Mouse (Mus musculus) stomach, embryonic 14.5 days (tissue): ENCODE data around the gene Ubap1l. TPM values are rescaled to one million over a fixed set of nuclear protein-coding genes. Genes with fewer than 3 reads are reported as not detected.
"Not testable (repeated sequence)": the region's sequence is repeated elsewhere in the genome, so short reads cannot be mapped to it uniquely, and the experiment has no call there.

Experiments used
- ATAC-seq: fragments of 200-750 bp; cut with Nextera tagmentation; 2 replicates; pipeline ENCODE4 v1.8.0; 2017; ENCODE audit warnings: low read depth, moderate TSS enrichment; ENCODE audit not compliant: insufficient number of reproducible peaks, insufficient read depth, low FRiP score
- H3K27ac ChIP-seq: fragments of 300-500 bp; sonication (generic); 2 replicates; pipeline ENCODE4 v1.5.1; 2014; ENCODE audit warnings: mild to moderate bottlenecking, low read length, moderate library complexity, mixed read lengths
- H3K27me3 ChIP-seq: fragments of 300-500 bp; sonication (generic); 2 replicates; pipeline ENCODE4 v1.6.1; 2014; ENCODE audit warnings: low read length, control low read depth, mixed read lengths; ENCODE audit not compliant: control insufficient read depth, insufficient read depth
- H3K36me3 ChIP-seq: fragments of 300-500 bp; sonication (generic); 2 replicates; pipeline ENCODE4 v1.6.1; 2014; ENCODE audit warnings: mild to moderate bottlenecking, control low read depth, low read length, moderate library complexity, mixed read lengths; ENCODE audit not compliant: control insufficient read depth, insufficient read depth
- H3K4me1 ChIP-seq: fragments of 300-500 bp; sonication (generic); 2 replicates; pipeline ENCODE4 v1.6.1; 2014; ENCODE audit warnings: low read length, control low read depth, mixed read lengths; ENCODE audit not compliant: control insufficient read depth, insufficient read depth
- H3K4me2 ChIP-seq: fragments of 300-500 bp; sonication (generic); replicated peaks from 2 replicates; pipeline ENCODE4 v1.6.1; 2014; ENCODE audit warnings: low read depth, low read length, control low read depth
- H3K4me3 ChIP-seq: fragments of 300-500 bp; sonication (generic); 2 replicates; pipeline ENCODE4 v1.5.1; 2014; ENCODE audit warnings: low read depth, low read length, control low read depth
- H3K9ac ChIP-seq: fragments of 300-500 bp; sonication (generic); replicated peaks from 2 replicates; pipeline ENCODE4 v1.6.1; 2014; ENCODE audit warnings: low read depth, mild to moderate bottlenecking, control low read depth, low read length, moderate library complexity, mixed read lengths
- H3K9me3 ChIP-seq: fragments of 300-500 bp; sonication (generic); 2 replicates; pipeline ENCODE4 v1.6.1; 2016; ENCODE audit warnings: low read depth, low read length, control low read depth; ENCODE audit not compliant: control insufficient read depth
- WGBS: fragments of 180-500 bp; shearing (Covaris S2); extraction: QIAGEN DNeasy Blood & Tissue Kit; methylation state at CpG from one replicate; pipeline ENCODE4 v1.1.7; 2014; 5-methylcytosine and 5-hydroxymethylcytosine counted together
- polyA plus RNA-seq: library from polyadenylated mRNA; unstranded; fragments of >200 nt; fragmentation: Nextera tagmentation; extraction: Ambion mirVana; gene quantifications from 2 replicates; pipeline ENCODE4 v1.2.1, GENCODE M21; 2014

Gene Ubap1l
- polyA plus RNA-seq, 1 experiment from 2014 or later, result 0.77 TPM

DNA sequence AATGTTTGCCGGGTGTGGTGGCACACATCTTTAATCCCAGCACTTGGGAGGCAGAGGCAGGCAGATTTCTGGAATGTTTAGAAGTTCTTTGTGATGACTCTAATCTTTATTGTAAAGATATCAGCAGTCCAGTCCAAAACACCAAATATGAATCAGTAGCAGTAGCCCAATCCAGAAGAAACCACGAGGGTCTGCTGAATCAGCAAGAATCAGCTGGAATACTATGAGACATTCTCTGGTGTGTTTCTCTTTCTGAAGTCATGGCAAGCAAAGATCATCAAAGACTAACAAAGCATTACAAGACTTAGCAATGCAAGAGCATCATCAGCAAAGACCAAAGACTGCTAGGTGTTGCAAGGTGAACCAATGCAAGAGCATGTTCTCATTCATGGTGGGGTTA lies 20.4 kb upstream of the Ubap1l start:
- Histone ChIP-seq H3K9me3 (peaks cover 5% of the 10 kb centered on the region; the same call in 1 of the 2 replicates), H3K27me3 (no peaks in the 10 kb centered on the region), H3K27ac (no peak overlapping the region), H3K4me2 (no peak overlapping the region), H3K36me3 (no peaks in the 10 kb centered on the region), H3K4me1 (no peaks in the 10 kb centered on the region), H3K9ac (no peak overlapping the region), H3K4me3 (no peak overlapping the region)
- no peak for ATAC-seq
- WGBS, result 90% methylated on average over 2 of the region's 2 CpGs

DNA sequence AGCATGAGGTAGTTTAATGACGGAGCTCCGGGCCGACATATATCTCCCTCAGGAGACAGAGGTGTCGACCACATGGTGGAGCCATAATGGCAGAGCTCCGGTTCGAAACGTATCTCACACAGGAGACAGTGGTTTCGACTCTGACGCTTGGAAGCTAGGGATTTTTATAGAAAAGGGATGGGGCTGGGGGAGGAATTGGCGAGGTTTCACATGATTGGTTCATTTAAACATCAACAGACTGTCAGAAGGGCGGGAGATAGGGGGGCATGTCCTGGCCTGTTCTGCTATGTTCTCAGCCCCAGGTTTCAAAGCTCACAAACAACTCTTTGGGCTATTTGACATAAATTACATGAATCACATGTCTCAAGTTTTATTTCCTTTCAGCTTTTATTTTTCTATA lies 15.4 kb upstream of the Ubap1l start:
- not testable (repeated sequence) for H3K9me3 ChIP-seq, H3K27me3 ChIP-seq, ATAC-seq, H3K36me3 ChIP-seq
- Histone ChIP-seq H3K4me1 (peaks cover 10% of the 10 kb centered on the region), H3K4me2 (peak overlapping the region; percentile 72), H3K27ac (peak overlapping the region; percentile 97), H3K4me3 (peak overlapping the region; percentile 99), H3K9ac (peak overlapping the region; percentile 95; the same call in 1 of the 2 replicates)
- WGBS, result 67% methylated on average over 11 of the region's 11 CpGs

DNA sequence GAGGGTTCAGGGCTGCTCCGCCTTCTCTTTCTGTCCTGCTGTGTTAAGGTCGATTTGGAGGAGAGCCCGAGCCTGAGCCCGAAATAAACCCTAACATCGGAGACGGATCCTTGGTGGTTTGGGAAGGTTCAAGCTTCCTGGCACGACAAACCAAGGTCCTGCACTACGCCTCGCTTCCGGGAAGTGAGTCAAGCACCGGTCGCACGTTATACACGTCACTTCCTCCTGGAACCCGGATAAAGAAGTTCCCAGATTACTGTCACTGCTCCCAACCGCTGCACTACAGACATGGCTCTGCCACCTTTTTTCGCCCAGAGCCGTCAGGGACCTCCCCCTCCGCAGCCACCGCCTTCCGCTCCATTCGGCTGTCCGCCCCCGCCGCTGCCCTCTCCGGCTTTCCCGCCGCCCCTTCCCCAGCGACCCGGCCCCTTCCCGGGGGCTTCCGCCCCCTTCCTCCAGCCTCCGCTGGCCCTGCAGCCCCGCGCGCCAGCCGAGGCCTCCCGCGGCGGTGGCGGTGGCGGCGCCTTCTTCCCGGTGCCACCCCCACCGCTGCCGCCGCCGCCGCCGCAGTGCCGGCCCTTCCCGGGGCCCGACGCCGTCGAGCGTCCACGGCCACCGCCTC lies 14.9 kb upstream of the Ubap1l start, which contains the start of gene Pdcd7:
Gene Pdcd7, plus strand, starts transcription at position 251 of the 622 bp plus-strand sequence.
- H3K4me2 ChIP-seq, result peak within 1 kb of the TSS; percentile 72
- H3K36me3 ChIP-seq, result no peaks in the 10 kb centered on the region
- H3K4me3 ChIP-seq, result peak within 1 kb of the TSS; percentile 99
- H3K4me1 ChIP-seq, result peaks cover 10% of the 10 kb centered on the region
- H3K9me3 ChIP-seq, result peaks cover 5% of the 10 kb centered on the region; the same call in 1 of the 2 replicates
- peak; percentile 97 for ATAC-seq
- peak within 1 kb of the TSS; percentile 97 for H3K27ac ChIP-seq
- WGBS, result under 1% methylated on average over 54 of the region's 59 CpGs
- peak within 1 kb of the TSS; percentile 95 for H3K9ac ChIP-seq
- H3K27me3 ChIP-seq, result no peaks in the 10 kb centered on the region

DNA sequence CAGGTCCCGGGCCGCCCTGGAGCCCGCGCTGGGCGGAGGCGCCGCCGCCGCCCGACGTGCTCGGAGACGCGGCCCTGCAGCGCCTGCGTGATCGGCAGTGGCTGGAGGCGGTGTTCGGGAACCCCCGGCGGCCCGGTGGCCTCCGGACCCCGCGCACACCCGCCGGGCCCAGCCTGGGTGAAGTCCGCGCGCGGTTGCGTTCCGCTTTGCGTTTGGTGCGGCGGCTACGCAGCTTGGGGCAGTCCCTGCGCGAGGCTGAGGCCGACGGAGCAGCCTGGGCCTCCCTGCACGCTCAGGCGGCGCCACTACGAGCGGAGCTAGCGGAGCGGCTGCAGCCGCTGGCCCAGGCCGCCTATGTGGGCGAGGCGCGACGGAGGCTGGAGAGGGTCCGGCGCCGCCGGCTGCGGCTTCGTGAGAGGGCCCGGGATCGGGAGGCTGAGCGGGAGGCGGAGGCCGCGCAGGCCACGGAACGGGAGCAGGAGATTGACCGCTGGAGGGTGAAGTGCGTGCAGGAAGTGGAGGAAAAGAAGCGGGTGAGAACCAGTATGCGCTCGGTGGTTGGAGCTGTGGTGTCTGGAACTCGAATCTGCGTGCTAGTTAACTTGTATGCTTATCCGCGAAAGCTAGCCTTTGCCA lies 14.2 kb upstream of the Ubap1l start:
- Histone ChIP-seq H3K4me3 (peak overlapping the region; percentile 99), H3K9me3 (peaks cover 5% of the 10 kb centered on the region; the same call in 1 of the 2 replicates), H3K27me3 (no peaks in the 10 kb centered on the region), H3K36me3 (no peaks in the 10 kb centered on the region), H3K4me2 (peak overlapping the region; percentile 72), H3K9ac (peak overlapping the region; percentile 95), H3K27ac (peak overlapping the region; percentile 97), H3K4me1 (peaks cover 10% of the 10 kb centered on the region)
- ATAC-seq, result peak; percentile 70
- WGBS, result under 1% methylated on average over 76 of the region's 77 CpGs

DNA sequence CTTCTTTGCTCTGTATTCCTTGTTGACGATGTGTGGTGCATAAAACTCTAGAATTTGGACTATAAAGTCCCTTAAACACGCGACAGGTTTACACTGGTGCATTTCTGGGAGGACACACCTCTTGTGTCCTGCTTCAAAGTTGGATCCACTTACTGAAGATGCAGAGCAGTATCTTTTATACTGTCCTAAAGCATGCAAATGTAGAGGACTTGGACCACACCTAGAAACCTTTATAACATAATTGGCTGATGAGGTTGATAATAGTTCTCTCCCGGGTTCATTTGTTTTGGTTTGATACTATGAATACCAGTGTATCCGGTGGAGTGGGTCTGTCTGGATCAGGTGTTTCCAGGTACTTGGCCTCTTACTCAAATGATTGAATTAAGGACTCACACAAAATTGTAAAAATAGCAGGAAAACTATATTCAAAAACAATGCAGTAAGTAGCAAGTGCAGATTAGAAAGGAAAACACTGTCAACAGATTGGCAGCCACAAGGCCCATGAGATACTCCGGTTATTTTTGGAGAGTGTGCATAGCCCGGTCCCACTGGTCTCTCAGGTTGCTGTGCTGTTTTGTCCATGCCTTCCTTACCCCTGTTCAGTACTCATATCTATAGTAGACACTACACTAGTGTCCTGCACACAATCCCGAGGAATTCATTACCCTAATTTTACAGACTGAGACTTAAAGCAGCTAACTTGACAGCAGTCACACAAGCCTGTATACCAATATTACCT lies 13.6 kb upstream of the Ubap1l start:
- H3K9me3 ChIP-seq, result peaks cover 5% of the 10 kb centered on the region; the same call in 1 of the 2 replicates

DNA sequence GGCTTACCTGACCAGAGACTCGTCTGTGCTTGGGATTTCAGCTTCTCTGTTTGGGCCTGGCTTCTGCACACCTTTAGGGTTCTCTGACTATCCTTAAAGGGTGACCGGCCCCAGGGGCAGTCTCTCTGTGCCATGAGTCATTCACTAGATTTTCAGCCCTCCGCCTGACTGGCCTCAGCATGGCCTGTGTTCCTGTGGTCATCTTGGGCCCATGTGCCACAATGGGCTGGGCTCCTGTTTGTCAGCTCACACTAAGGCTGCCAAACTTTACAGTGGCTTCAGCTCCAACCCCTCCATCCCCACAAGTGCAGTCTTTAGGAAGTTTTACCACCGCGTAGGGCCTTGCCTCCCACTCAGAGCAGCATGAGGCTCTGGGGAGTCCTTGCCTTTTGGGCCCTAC lies 7.6 kb upstream of the Ubap1l start:
- WGBS, result 89% methylated on average over 5 of the region's 5 CpGs
- Histone ChIP-seq H3K27ac (no peak overlapping the region), H3K4me3 (no peak overlapping the region), H3K36me3 (peaks cover 31% of the 10 kb centered on the region), H3K4me1 (no peaks in the 10 kb centered on the region), H3K9ac (no peak overlapping the region), H3K27me3 (no peaks in the 10 kb centered on the region), H3K9me3 (no peaks in the 10 kb centered on the region), H3K4me2 (no peak overlapping the region)
- no peak for ATAC-seq

More for the DNA sequence above, 13.6 kb upstream of the Ubap1l start:
- no peak for ATAC-seq
- no peaks in the 10 kb centered on the region for H3K36me3 ChIP-seq
- H3K27me3 ChIP-seq, result no peaks in the 10 kb centered on the region
- H3K4me3 ChIP-seq, result peak overlapping the region; percentile 99
- peaks cover 10% of the 10 kb centered on the region for H3K4me1 ChIP-seq
- WGBS, result 44% methylated on average over 8 of the region's 8 CpGs
- H3K27ac ChIP-seq, result no peak overlapping the region
- H3K4me2 ChIP-seq, result peak overlapping the region; percentile 72
- peak overlapping the region; percentile 95 for H3K9ac ChIP-seq

DNA sequence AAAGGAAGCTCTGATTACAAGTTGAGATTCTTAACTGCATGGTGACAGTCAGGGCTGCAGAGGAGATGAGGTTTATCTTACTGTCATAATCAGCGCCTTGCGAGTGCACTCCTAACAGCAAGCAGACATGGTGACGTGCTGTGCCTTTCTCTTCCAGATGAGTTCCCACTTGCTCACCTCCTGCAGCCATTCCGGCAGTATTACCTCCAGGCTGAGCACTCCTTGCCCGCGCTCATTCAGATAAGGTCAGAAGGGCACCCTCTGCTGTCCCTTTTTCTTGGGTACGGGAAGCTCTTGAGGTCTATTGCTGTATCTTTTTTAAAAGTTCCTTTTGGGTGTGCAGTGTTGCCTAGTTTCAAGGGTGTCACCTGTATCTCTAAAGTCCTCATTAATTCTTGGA lies 4.3 kb upstream of the Ubap1l start:
- peaks cover 55% of the 10 kb centered on the region for H3K36me3 ChIP-seq
- H3K9me3 ChIP-seq, result no peaks in the 10 kb centered on the region
- 86% methylated on average over 7 of the region's 7 CpGs for WGBS
- no peaks in the 10 kb centered on the region for H3K4me1 ChIP-seq
- no peak overlapping the region for H3K27ac ChIP-seq
- ATAC-seq, result no peak
- no peaks in the 10 kb centered on the region for H3K27me3 ChIP-seq
- H3K4me3 ChIP-seq, result no peak overlapping the region
- no peak overlapping the region for H3K4me2 ChIP-seq
- H3K9ac ChIP-seq, result no peak overlapping the region

DNA sequence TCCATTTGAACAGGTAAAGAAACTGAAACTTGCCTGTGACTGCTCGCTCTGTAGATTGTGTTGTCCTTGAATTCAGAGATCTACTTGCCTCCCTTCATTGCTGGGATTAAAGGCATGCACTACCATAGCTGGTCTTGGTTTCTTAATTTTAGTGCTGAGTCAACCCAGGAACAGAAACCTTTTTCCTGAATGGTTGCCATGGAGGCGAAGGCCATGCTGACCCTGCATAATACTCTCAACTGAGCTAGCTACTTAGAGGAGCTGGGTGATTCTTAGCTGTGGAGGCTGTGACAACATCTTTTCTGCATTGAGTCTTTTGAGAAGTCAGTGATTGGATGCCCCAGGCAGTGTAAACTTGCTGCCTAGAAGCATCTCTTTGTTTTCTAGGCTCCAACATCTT lies 3.9 kb upstream of the Ubap1l start:
- Histone ChIP-seq H3K9ac (no peak overlapping the region), H3K4me3 (no peak overlapping the region), H3K9me3 (no peaks in the 10 kb centered on the region), H3K36me3 (peaks cover 55% of the 10 kb centered on the region), H3K4me2 (no peak overlapping the region), H3K27ac (no peak overlapping the region), H3K27me3 (no peaks in the 10 kb centered on the region), H3K4me1 (no peaks in the 10 kb centered on the region)
- no peak for ATAC-seq
- WGBS, result 97% methylated on average over 2 of the region's 2 CpGs
